Mouse (Mus musculus) olfactory bulb, adult 2 months (tissue): Measurements from ENCODE around the gene Pigb. TPM values are rescaled to one million over a fixed set of nuclear protein-coding genes. Genes with fewer than 3 reads are reported as not detected.

Experiments
- H3K27ac ChIP-seq: fragments of 200-500 bp; 2 replicates; pipeline ENCODE4 v1.5.1; 2012; ENCODE audit warnings: low read depth, low read length; ENCODE audit not compliant: insufficient read depth
- H3K4me1 ChIP-seq: fragments of 200-500 bp; 2 replicates; pipeline ENCODE4 v1.6.1; 2012; ENCODE audit warnings: low read length; ENCODE audit not compliant: control insufficient read depth, insufficient read depth
- H3K4me3 ChIP-seq: fragments of 200-500 bp; 2 replicates; pipeline ENCODE4 v1.5.1; 2012; ENCODE audit warnings: mild to moderate bottlenecking, low read depth, low read length, moderate library complexity; ENCODE audit not compliant: insufficient read depth
- CTCF ChIP-seq: fragments of 200-500 bp; IDR thresholded peaks from 2 replicates; pipeline ENCODE4 v1.5.1; 2012; ENCODE audit warnings: low read depth, mild to moderate bottlenecking, low read length, moderate library complexity; ENCODE audit not compliant: insufficient read depth
- POLR2A ChIP-seq: fragments of 200-500 bp; IDR thresholded peaks from 2 replicates; pipeline ENCODE4 v1.6.1; 2012; ENCODE audit warnings: mild to moderate bottlenecking, low read depth, low read length, moderate library complexity; ENCODE audit not compliant: insufficient read depth
- WGBS: fragments of 180-500 bp; shearing (Covaris S2); methylation state at CpG from one replicate; pipeline ENCODE4 v1.1.7; 2018; 5-methylcytosine and 5-hydroxymethylcytosine counted together
- polyA plus RNA-seq: library from polyadenylated mRNA; stranded (reverse); fragments of >200 nt; gene quantifications from 2 replicates; pipeline ENCODE4 v1.2.4, GENCODE M21; 2012; ENCODE audit warnings: low replicate concordance; ENCODE audit not compliant: missing spikeins, insufficient read depth, insufficient read length

The Pigb gene
- polyA plus RNA-seq, 1 experiment = not detected

DNA sequence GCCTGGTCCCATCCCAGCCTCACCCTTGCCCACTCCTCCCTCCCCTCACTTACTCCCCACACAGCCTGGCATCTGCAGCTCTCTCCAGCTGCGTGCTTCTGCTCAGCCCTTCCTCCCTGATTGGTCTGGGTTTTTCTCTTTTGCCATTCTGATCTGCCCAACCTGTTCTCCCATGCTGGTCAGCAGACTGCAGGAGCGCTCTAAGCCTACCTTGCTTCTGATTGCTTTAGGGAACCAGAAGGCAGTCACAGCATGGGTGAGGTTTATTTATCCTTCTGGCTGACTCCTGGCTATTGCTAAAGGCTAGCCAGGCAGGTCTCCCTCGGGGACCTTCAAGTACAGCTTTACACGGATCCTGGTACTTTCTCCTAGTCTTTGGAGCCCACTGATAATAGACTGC is 8.8 kb downstream of the Pigb start:
- Histone ChIP-seq H3K27ac (no peak overlapping the region), H3K4me1 (peaks cover under 1% of the 10 kb centered on the region; the same call in 1 of the 2 replicates), H3K4me3 (no peak overlapping the region)
- WGBS = 77% methylated on average over 4 of the region's 4 CpGs
- TF ChIP-seq POLR2A = no peak
- no peak for TF ChIP-seq CTCF

DNA sequence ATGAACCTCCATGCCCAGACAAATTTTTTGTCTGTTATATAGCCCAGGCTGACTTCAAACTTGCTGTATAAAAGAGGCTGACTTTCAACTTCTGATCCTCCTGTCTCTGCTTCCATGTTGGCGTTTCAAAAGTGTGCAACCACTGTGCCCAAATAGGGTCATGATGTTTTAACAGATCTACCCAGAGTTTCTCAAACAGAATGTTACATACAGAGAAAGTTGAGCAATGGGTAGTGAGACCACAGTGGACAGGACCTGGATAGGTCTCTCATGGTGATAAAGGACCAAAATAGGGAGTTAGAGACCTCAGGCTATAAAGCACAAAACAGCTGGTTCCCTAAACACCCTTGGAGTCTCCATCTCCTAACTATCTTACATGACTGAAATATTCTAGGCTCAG is 9.7 kb downstream of the Pigb start:
- H3K27ac ChIP-seq = no peak overlapping the region
- 95% methylated on average over 1 of the region's 1 CpGs for WGBS
- no peak for TF ChIP-seq CTCF
- no peak for TF ChIP-seq POLR2A
- peaks cover 8% of the 10 kb centered on the region; the same call in 1 of the 2 replicates for H3K4me1 ChIP-seq
- no peak overlapping the region for H3K4me3 ChIP-seq

DNA sequence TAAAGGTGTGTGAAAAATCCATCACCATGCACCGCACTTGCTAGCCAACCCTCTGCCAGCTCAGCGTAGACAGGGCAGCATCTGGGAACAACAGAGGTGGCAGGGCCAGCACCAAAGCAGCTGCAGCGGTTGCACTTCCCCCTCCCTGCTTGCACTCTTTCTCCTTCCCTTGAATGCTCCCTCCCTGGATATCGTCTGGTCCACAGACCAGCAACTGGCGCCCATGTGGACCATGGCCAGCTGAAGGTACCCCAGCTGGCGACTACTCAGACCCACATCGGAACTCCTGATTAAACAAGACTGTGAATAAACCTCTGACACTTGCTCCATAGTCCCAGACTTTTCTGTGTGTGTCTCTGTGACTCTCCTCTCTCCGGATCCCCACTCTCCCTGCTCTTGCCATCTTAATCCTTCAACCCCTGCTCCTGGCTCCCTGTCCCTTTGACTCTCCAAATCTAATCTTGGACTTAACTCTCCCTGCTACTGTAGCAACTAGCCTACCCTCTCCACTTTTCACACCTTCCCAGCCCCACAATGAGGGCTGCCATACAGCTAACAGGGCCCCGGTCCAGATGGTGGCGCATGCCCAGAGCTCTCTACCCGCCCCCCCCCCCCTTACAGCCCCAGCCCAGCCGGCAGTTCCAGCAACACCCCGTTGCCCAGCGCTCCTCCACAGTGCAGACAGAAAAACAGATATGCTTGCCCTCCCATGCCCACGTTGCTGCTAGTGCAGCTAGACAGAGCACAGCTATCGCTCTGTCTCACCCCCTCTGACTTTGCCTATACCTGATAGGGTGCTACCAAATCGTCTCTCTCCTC is 14.2 kb downstream of the Pigb start:
- Histone ChIP-seq H3K4me1 (peaks cover 8% of the 10 kb centered on the region; the same call in 1 of the 2 replicates), H3K4me3 (no peak overlapping the region), H3K27ac (no peak overlapping the region)
- 23% methylated on average over 16 of the region's 17 CpGs for WGBS
- TF ChIP-seq CTCF (no peak), POLR2A (no peak)

DNA sequence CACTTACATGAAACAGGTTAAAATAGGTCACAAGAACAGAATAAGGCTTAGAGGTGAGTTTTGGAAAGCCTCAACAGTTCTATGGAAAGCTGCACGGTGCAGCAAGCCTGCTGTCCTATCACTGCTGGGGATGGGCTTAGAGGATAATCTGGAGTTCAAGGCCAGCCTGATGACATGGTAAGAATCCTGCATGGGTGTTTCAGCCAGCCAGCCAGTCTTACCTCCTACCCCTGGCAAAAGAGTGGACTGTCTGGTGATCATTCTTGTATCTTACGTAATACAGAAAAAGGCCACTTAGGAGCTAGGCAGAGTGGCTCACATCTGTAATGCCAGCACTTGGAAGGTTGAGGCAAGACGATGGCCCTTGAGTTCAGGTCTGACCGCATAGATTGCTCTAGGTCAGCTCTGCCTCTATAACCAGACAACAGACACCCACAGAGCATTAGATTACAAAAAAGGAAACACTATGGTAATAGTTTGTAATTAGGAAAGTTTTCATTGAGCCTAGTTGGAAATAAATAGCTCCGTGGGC is 19.5 kb downstream of the Pigb start:
- 85% methylated on average over 5 of the region's 5 CpGs for WGBS
- no peak overlapping the region for H3K4me3 ChIP-seq
- H3K4me1 ChIP-seq = no peaks in the 10 kb centered on the region
- no peak for TF ChIP-seq CTCF
- TF ChIP-seq POLR2A = no peak
- no peak overlapping the region for H3K27ac ChIP-seq

DNA sequence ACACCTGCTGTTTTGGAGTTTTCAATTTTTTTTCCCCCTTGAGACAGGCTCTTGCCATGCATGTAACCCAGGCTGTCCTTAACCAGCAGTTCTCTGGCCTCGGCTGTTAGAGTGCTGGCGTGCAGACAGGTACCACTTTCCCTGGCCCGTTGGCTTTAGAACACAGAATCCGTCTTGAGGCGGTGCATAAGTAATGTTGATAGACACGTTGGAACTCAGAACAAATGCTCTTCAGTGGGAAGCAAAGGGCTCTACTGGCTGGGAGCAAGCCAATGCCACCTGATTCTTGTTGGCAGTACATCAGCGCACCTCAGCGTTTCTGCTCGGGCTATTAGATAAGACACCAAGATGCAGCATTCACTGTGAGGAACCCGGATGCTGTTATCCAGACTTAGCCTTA is 20.3 kb downstream of the Pigb start:
- TF ChIP-seq POLR2A (no peak), CTCF (no peak)
- Histone ChIP-seq H3K4me3 (no peak overlapping the region), H3K4me1 (no peaks in the 10 kb centered on the region), H3K27ac (no peak overlapping the region)
- 78% methylated on average over 10 of the region's 10 CpGs for WGBS

DNA sequence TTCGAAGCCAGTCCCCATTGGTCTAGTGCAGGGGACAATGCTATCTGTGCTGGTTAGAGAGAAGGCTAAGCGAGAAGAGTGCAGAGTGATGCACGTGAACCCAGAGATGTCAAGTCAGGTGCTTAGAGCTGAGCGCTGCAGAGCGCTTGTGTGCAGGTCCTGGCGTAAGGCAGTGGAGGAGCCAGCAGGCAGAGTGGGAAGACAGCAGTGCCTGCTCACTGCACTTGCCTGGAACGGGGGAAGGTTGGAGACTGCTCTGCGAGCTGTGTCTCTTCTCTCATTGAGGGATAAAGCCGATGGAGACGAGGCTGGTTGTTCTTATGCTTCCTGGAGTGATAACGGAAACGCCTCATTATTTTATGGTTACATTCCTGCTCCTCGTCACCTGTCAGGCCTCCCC is 25.5 kb downstream of the Pigb start:
- H3K27ac ChIP-seq = no peak overlapping the region
- H3K4me1 ChIP-seq = no peaks in the 10 kb centered on the region
- no peak for TF ChIP-seq CTCF
- no peak for TF ChIP-seq POLR2A
- no peak overlapping the region for H3K4me3 ChIP-seq
- 89% methylated on average over 13 of the region's 13 CpGs for WGBS

DNA sequence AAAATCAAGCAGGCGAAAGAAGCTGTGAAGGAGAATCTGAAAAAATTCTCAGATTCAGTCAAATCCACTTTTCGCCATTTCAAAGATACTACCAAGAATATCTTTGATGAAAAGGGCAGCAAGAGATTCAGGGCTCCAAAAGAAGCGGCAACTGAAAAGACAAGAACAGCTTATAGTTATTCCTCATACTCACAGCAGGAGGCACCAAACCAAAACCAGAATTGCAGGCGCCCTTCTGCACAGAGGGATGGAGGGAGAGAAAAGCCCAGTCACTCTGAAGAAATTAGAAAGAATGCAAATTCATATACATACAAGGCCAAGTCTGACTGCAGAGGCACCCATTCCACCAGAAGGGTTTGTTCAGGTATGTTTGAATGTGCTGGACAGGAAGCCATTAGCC is 27.5 kb downstream of the Pigb start:
- Histone ChIP-seq H3K27ac (no peak overlapping the region), H3K4me3 (no peak overlapping the region), H3K4me1 (no peaks in the 10 kb centered on the region)
- 87% methylated on average over 4 of the region's 4 CpGs for WGBS
- TF ChIP-seq CTCF (no peak), POLR2A (no peak)

DNA sequence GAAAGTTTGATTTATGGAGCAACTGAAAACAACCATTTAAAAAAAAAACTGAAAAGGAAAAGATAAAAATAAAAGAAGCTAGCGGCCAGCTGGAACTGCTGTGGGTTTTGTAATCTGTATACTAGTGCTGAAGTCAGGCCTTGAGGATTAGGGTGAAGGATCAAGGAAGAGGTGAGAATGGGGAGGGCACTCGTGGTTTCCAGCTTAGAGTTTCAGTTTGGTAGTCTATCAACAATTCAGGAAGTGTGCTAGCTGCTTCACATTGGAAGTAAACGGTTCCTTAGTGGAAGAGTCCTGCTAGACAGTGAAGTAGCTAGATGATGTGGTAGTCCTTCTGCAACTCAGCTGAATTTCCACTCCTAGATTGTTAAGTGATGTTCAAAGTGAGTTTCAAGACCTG is 31.8 kb downstream of the Pigb start:
- Histone ChIP-seq H3K27ac (no peak overlapping the region), H3K4me3 (no peak overlapping the region), H3K4me1 (no peaks in the 10 kb centered on the region)
- WGBS = 71% methylated on average over 3 of the region's 3 CpGs
- no peak for TF ChIP-seq POLR2A

DNA sequence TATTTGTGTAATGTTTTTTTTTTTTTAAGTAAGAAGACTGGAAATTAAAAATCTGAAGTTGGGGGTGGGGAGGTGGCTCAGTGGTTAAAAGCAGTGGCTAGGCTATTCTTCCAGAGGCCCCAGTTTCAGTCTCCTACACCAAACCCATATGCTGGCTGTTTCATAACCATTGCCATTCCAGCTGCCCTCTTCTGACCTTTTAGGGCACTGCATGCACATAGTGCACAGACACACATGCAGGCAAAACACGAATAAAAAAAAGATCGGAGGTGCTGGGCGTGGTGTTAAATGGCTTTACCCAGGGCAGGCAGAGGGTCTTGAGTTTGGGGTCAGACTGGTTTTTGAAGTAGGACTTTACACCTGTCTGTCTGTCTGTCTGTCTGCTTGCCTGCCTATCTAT is 34.0 kb downstream of the Pigb start:
- TF ChIP-seq POLR2A (no peak), CTCF (no peak)
- no peak overlapping the region for H3K4me3 ChIP-seq
- H3K4me1 ChIP-seq = no peaks in the 10 kb centered on the region
- no peak overlapping the region for H3K27ac ChIP-seq
- 95% methylated on average over 3 of the region's 3 CpGs for WGBS
